Mouse (Mus musculus): ENCODE results near the gene Snx18.

GRCm38 (mm10) chr13:113590216-113590615, 28.1 kb downstream of the Snx18 start:
- no peak for TF ChIP-seq CTCF (IDR thresholded peaks at IDR 0.05; ENCODE audit: insufficient read depth, low read depth, low read length)
- no peak for TF ChIP-seq POLR2A (IDR thresholded peaks at IDR 0.05; ENCODE audit: insufficient read depth, low read depth, low read length)

All from olfactory bulb, adult 2 months (tissue).